Mouse (Mus musculus) adrenal gland (tissue): ENCODE data around the gene Ptpru.

Experiments used
- intact Hi-C: fragments of 180-260 bp; cut with DNase I; formaldehyde crosslinking; loops from one replicate; pipeline ENCODE4 v1.15.1; 2025

Ptpru gene

GRCm38 (mm10) chr4:131796312-131797080, 41.6 kb downstream of the Ptpru start:
- intact Hi-C loops: no loop called here

GRCm38 (mm10) chr4:131786800-131787199, 51.3 kb downstream of the Ptpru start:
- intact Hi-C loops: no loop called here

DNA sequence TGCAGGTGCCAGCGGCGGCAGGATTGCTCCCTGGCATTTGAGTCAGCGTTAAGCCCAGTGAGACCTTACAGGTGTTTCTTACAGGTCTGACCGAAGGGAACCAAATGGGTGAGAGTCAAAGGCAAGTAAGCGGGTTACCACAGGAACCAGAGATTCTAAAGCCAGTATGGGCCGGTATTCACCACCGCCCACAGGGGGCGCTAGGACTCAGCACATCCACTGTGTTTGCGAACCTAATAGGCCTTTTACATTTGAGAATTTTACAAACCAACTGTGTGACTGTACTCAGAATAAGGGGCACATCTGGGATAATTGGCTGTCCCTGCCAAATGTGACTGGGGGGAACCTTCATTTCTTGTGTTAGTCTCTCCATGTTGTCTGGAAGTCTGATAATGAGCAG, 54.1 kb downstream of the Ptpru start:
- intact Hi-C loops: loop anchor here (2.0 kb wide), 1 partner anchor 55 kb away; the partner anchor contains the start of gene Ptpru

- intact Hi-C loops: no loop called here
These were observed 57.1 kb downstream of the Ptpru start for GRCm38 (mm10) chr4:131781023-131781422.

DNA sequence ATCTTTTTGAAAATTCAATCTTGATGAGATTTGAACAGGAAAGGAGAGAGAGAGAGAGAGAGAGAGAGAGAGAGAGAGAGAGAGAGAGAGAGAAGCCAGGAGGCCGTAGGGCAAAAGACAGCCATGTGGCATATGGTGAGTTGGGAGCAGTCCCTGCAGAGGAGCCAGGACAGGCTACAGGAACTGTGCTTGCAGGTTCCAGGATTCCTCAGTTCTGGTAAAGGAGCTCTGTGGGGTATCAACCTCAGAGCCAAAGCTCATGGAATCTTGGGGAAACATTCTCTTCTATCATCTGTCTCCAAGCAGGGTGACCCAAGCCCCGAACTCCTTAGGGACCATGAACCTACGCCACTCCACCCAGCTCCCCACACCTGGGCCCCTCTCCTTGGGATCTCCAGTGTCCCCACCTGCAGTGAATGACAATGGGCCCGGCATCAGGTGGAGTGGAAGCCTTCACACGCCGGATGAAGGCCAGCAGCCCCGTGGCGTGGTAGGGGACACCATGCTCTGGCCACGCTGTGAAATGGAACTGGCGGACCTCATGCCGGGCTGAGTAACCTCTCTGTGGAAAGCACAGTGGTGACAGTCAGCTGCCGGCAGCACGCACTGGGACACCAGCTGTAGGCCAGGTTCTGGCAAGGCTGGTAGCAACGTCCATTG, 59.3 kb downstream of the Ptpru start:
- intact Hi-C loops: no loop called here

- intact Hi-C loops: no loop called here
These were observed 66.7 kb downstream of the Ptpru start for GRCm38 (mm10) chr4:131771384-131771783.

DNA sequence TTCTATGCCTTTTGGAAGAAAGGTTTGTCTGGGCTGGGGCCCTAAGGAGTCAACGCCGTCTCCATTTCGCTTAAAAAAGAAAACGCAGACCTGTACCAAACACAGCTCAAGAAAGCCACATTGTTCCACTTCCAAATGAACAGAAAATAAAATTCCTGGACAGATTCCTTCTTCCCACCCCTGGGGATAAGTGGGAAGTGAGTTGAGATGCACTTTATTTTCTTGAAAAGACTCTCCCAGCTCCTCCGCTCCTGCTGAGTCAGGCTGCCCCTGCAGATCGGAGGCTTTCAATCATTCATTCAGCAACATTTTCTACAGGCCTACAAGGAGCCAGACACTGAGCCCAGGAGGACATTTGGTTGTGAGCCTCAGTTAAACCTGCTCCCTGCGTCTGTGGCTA, 74.2 kb downstream of the Ptpru start:
- intact Hi-C loops: no loop called here

DNA sequence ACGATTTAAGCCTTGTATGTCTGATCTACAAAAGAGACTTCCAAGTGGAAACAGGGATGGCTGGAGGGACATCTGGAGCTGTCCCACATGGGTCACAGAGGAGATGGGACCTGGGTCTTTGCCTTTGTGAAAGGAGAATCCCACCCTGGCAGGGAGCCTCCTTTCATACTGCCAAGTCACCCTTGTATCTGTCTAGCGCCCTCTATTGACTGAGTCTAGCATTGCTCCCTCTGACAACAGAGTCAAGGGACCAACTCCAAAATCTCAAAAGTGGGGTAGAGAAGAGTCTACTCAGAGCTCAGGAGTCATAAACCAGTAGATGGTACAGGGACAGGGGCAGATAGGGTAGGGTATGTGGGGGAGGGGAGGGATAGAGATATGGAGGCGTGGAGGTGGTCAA, 74.6 kb downstream of the Ptpru start:
- intact Hi-C loops: no loop called here

DNA sequence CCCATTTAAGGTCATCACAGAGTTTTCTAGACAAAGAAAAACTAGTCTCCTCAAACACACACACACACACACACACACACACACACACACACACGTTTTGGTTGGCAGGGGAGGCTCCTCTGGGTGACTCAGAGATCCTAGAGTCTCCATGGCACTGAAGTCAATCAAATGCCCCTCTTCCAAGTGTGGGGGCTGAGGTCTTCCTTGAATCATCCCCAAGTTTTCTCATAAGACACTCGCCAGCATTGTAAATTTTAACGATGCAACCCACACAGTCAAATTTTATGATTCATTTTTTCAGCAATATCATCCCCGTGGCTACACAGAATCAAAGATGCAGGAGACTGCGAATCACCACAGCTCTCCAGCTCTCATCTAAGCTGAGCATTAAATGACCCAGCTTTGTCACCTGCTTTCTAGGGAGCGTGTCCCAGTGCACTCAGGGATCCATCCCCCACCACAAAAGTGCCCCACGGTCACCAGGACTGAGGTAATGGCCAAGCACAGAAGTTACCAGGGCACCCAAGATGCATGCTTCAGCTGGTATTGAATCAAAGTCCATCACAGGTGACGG, 75.8 kb downstream of the Ptpru start:
- intact Hi-C loops: no loop called here

DNA sequence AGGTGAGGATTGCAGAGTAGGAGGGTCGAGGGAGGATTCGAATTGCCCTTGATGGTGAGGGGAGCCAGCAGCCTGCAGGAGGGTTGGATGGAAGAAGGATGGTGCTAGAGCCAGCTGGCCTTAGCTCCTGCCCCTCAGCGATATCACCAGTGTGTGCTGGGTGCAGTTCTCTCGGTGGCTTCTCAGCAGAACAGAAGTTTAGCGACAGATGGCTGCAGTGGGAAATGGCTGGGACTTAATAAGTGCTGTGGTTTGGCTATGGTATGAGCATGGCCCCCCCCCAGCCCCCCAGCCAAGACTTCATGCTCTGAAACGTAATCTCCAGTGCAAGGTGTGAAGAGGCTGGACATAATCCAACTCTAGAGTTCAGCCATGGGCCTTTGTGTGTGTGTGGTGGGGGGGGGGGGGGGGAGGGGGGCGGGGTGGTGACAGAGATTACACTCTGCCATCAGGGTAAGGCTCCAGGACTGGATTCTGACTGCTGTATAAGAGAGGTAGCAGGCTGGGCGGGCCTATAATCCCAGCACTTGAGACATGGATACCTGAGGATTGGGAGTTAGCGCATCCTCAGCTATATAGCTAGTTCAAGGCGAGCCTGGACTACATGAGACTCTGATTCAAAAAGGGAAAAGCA, 85.8 kb downstream of the Ptpru start:
- intact Hi-C loops: no loop called here

DNA sequence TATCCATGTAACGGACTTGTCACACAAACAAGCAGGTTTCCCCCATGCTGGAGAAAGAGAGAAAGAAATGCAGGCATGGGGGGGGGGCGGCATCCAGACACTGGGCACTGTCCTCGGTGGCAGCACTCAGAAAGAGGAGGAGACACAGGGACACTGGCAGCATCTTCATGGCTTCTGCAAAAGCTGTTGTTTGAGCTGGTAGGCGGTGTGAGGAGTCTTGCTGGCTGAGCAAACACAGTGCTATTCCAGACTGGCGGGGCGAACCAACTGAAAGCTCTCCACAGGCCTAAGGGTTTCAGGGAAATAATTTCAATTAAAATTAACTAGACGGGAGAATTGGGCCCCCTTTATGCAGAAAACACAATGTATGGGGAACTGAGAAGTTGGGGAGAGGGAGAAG, 86.5 kb downstream of the Ptpru start:
- intact Hi-C loops: no loop called here

DNA sequence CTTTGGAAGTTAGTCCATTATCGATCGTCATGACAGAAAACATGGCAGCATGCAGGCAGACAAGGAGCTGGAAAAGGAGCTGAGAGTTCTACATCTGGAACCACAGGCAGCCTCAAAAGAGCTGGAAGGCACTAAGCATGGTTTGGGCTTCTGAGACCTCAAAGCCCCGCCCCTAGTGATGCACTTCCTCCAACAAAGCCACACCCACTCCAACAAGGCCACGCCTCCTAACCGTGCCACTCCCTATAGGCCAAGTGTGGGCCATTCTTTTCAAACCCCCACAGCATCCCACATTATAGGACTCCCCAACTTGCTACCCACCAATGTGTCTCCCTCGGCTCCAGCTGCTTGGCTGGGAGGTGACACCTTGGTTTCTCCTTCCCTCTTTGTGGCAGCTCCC, 88.3 kb downstream of the Ptpru start:
- intact Hi-C loops: no loop called here

- intact Hi-C loops: no loop called here
These were observed 93.4 kb downstream of the Ptpru start for GRCm38 (mm10) chr4:131744685-131745043.

DNA sequence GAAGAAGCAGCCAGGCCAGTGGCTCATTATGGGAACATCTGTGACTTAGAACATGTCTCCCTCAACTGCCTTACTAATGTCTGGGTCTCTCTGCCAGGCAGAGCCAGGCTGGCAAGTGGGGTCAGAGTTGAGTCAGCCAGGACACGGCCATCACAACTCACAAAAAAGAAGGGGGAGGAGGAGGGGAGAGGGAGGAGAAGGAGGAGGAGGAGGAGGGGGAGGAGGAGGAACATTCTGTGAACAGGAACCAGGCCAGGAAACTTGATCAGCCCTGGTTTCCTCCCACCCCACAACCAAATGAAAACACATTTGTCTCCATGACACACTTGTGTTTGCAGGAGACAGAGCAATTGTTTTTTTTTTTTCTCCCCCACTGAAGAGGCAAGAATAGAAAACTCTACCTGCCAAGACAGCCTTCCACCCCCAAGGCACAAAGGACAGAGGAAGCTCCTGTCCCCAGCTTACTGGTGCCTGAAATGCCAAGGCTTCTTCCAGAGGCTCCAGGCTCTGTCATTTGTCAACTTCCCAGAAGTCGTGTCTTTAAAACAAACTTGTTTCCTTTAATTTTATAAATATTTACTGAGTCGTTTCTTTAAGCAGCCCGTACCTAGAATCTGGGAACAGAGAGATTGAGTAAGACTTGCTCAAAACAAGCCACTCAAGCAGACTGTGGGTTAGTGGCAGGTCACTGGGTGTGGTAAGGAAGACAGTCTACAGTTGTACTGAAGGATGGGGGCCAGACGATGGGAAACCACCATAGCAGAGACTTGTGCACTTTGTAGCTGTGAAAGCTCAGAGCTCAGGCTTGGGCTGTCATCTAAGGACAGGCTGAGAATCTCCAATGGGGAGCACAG, 94.0 kb downstream of the Ptpru start:
- intact Hi-C loops: no loop called here

GRCm38 (mm10) chr4:131743031-131743430, 95.1 kb downstream of the Ptpru start:
- intact Hi-C loops: no loop called here

DNA sequence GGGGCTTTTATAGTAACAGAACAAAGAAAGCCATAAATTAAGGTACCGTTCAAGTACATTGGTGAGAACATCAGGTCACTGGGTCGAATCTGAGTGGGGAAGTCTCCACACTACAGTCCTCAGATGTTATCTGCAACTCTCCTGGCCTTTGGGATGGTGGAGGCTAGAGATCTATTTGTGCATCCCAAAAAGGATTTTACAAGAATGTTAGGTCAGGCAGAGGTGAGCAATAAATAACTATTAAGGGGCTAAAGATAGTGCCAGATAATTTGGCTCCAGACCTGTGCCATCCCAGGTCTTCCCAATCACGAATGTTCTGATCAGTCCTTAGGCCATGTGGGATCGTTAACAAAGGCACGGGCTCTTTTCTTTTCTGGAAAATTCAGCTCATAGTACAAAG, 97.5 kb downstream of the Ptpru start:
- intact Hi-C loops: no loop called here

GRCm38 (mm10) chr4:131728628-131729027, 109.5 kb downstream of the Ptpru start:
- intact Hi-C loops: no loop called here

DNA sequence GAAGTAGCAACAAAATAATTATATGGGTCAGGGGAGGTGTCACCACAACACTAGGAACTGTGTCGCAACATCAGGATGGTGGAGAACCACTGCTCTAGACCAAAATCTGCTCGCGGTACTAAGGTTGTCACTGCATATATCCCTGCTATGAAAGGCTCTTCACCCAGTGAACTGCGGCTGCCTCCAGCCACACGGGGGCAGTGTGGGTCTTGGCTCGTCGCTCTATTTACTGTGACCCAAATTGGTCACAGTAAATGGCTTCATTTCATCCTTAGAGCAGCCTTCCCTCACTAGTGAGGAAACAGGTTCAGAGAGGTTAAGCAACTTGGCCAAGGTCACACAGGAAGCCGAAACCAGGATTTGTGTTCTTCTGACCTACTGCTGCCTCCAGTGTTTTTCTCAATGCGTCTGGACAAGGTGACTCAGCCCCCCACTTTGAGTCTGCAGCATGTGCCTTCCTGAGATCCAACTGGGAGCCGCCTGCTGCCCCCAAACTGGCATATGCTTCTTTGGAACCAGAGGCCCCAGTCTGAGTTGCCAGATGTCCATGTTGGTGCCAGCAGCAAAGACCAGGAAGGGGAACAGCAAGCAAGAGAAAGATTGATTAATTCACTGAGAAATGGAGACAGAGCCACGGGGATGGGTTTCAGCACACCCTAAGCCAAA, 114.5 kb downstream of the Ptpru start:
- intact Hi-C loops: loop anchor here (5.0 kb wide), 1 partner anchor 114 kb away; the partner anchor contains the start of gene Ptpru

- intact Hi-C loops: loop anchor here (5.0 kb wide), 1 partner anchor 115 kb away; the partner anchor contains the start of gene Ptpru
These were observed 115.8 kb downstream of the Ptpru start for GRCm38 (mm10) chr4:131722121-131722841.

- intact Hi-C loops: no loop called here
These were observed 118.9 kb downstream of the Ptpru start for GRCm38 (mm10) chr4:131719151-131719550.
